Mouse (Mus musculus) MN1 (cell line): ENCODE measurements around the gene Vmn2r76.
"Not testable (repeated sequence)": the region's sequence is repeated elsewhere in the genome, so short reads cannot be mapped to it uniquely, and the experiment has no call there.

Experiments
- DNase-seq: peaks from one replicate; pipeline ENCODE4 v3.0.0-alpha.2; 2016; ENCODE audit warnings: low spot score

Vmn2r76 gene

GRCm38 (mm10) chr7:86246208-86246607 is at the start of gene Vmn2r76:
Gene Vmn2r76, minus strand, starts transcription at chr7:86246308.
- no peak for DNase-seq

- DNase-seq = no peak
These were observed 31.0 kb upstream of the Vmn2r76 start, which contains the start of gene Olfr310 for GRCm38 (mm10) chr7:86277072-86277471. Gene Olfr310, minus strand, starts transcription at chr7:86277172.

GRCm38 (mm10) chr7:86211345-86211744 is 34.8 kb downstream of the Vmn2r76 start:
- DNase-seq = no peak

GRCm38 (mm10) chr7:86171678-86172077 is 74.4 kb downstream of the Vmn2r76 start, which contains the start of gene Vmn2r75:
Gene Vmn2r75, minus strand, starts transcription at chr7:86171778.
- DNase-seq = not testable (repeated sequence)
